ENCODE assay signal across 10 mouse cellular contexts in genomic region chr12:107934831-107935437, GRCm38 (mm10).
DNase-seq lines count a peak whose midpoint lies in the region; ATAC-seq and TF ChIP-seq lines count a peak whose summit lies in the region.
"Had no signal": no experiment of that assay in that cellular context is flagged by ENCODE, and none has a peak within 500 bp of the region (broad histone marks: within the 10 kb centered on the region; RNA-seq: fewer than 3 reads in every experiment).

No protein-coding gene starts in this region.

- peak overlapping the region; percentile 44 for H3K4me2 ChIP-seq in hindbrain, embryonic 15.5 days
- peak overlapping the region; percentile 29 for H3K4me2 ChIP-seq in midbrain, embryonic 14.5 days (ENCODE audit: low read length)
- H3K4me2 ChIP-seq in heart, embryonic 11.5 days: no peak overlapping the region

- CTCF ChIA-PET in Patski (lab: Charles Lee): no interaction called here

- H3K4me3 ChIP-seq in hindbrain, embryonic 15.5 days: no peak overlapping the region
- H3K4me3 ChIP-seq in midbrain, embryonic 14.5 days (replicated peaks; ENCODE audit: low read depth, low read length): no peak overlapping the region
- no peak overlapping the region for H3K4me3 ChIP-seq in heart, embryonic 11.5 days (ENCODE audit: low read depth, low read length)

- TF ChIP-seq CTCF in Patski (IDR thresholded peaks at IDR 0.05): no peak

- peaks cover 67% of the 10 kb centered on the region for H3K4me1 ChIP-seq in hindbrain, embryonic 15.5 days (replicated peaks)
- H3K4me1 ChIP-seq in midbrain, embryonic 14.5 days (ENCODE audit: control insufficient read depth, insufficient read depth, low read length): peaks cover 60% of the 10 kb centered on the region
- peaks cover 18% of the 10 kb centered on the region for H3K4me1 ChIP-seq in heart, embryonic 11.5 days (ENCODE audit: control insufficient read depth, insufficient read depth, low read length)

- H3K9me3 ChIP-seq in hindbrain, embryonic 15.5 days: no peaks in the 10 kb centered on the region
- no peaks in the 10 kb centered on the region for H3K9me3 ChIP-seq in midbrain, embryonic 14.5 days (ENCODE audit: control insufficient read depth, low read length)
- H3K9me3 ChIP-seq in heart, embryonic 11.5 days (replicated peaks; ENCODE audit: control insufficient read depth, low read length): no peaks in the 10 kb centered on the region

- no peaks in the 10 kb centered on the region for H3K36me3 ChIP-seq in hindbrain, embryonic 15.5 days
- H3K36me3 ChIP-seq in midbrain, embryonic 14.5 days (ENCODE audit: control insufficient read depth, insufficient read depth, low read length): no peaks in the 10 kb centered on the region
- no peaks in the 10 kb centered on the region for H3K36me3 ChIP-seq in heart, embryonic 11.5 days (ENCODE audit: control insufficient read depth, insufficient read depth, low read length)

- peak; percentile 44 to 66 for DNase-seq in cerebellum, postnatal 25 days
- no peak for DNase-seq in cerebellum, adult 9-10 months
- DNase-seq in Patski (ENCODE audit: low read depth, low spot score): no peak
- peak; percentile 73 for DNase-seq in midbrain, embryonic 14.5 days
- no peak for DNase-seq in adrenal gland, postnatal 10 days
- DNase-seq in lung, postnatal 14 days: no peak
- DNase-seq: thymus, postnatal 36 days had no signal

- WGBS in hindbrain, embryonic 15.5 days: 30% methylated on average over 19 of the region's 19 CpGs
- WGBS in midbrain, embryonic 14.5 days: 37% methylated on average over 19 of the region's 19 CpGs
- WGBS in heart, embryonic 11.5 days (ENCODE audit: insufficient replicate concordance): 78% methylated on average over 19 of the region's 19 CpGs

- peak; percentile 63 for ATAC-seq in Patski
- peak; percentile 43 for ATAC-seq in hindbrain, embryonic 15.5 days (ENCODE audit: low FRiP score, low read depth)
- ATAC-seq in midbrain, embryonic 14.5 days (ENCODE audit: low FRiP score, low TSS enrichment): peak; percentile 77
- no peak for ATAC-seq in heart, embryonic 11.5 days (replicated peaks; ENCODE audit: insufficient number of reproducible peaks, low FRiP score, low TSS enrichment)

- H3K9ac ChIP-seq in hindbrain, embryonic 15.5 days: no peak overlapping the region
- no peak overlapping the region for H3K9ac ChIP-seq in midbrain, embryonic 14.5 days (replicated peaks; ENCODE audit: low read length)
- no peak overlapping the region for H3K9ac ChIP-seq in heart, embryonic 11.5 days (ENCODE audit: low read depth, low read length)
- H3K9ac ChIP-seq: liver, embryonic 14.5 days had no signal

- H3K27ac ChIP-seq in hindbrain, embryonic 15.5 days (replicated peaks): peak overlapping the region; percentile 45
- H3K27ac ChIP-seq in midbrain, embryonic 14.5 days (replicated peaks; ENCODE audit: low read depth, low read length): peak overlapping the region; percentile 55; the same call in 1 of the 2 replicates
- H3K27ac ChIP-seq in heart, embryonic 11.5 days (ENCODE audit: low read depth, low read length): no peak overlapping the region
- H3K27ac ChIP-seq: liver, embryonic 14.5 days had no signal

- POLR2A ChIA-PET in Patski (lab: Charles Lee): no interaction called here

- no peaks in the 10 kb centered on the region for H3K27me3 ChIP-seq in Patski
- H3K27me3 ChIP-seq in hindbrain, embryonic 15.5 days: no peaks in the 10 kb centered on the region
- H3K27me3 ChIP-seq in midbrain, embryonic 14.5 days (ENCODE audit: control insufficient read depth, insufficient read depth, low read length): no peaks in the 10 kb centered on the region
- no peaks in the 10 kb centered on the region for H3K27me3 ChIP-seq in heart, embryonic 11.5 days (ENCODE audit: control insufficient read depth, insufficient read depth, low read length)

- in situ Hi-C loops in Patski (cut with MboI; ENCODE audit: low pct_unique_long_range_greater_than_20kb): no loop called here

Comparison
In these comparisons a context has a peak if more than half of its experiments do, and no peak if none do; other contexts are left out.
1. DNase-seq: peak in cerebellum, postnatal 25 days (2 of 2) and midbrain, embryonic 14.5 days (single experiment); none in cerebellum, adult 9-10 months (single experiment), Patski (single experiment), adrenal gland, postnatal 10 days (single experiment) and lung, postnatal 14 days (single experiment).